Mouse (Mus musculus) kidney, adult 2 months (tissue): ENCODE results near the gene Gm9999.

Experiments
- CTCF ChIP-seq: fragments of 200-500 bp; conservative IDR thresholded peaks from 2 replicates; pipeline ENCODE4 v1.5.1; 2011; ENCODE audit warnings: low read depth, mild to moderate bottlenecking, control low read depth, low read length, moderate library complexity, mixed read lengths; ENCODE audit not compliant: insufficient read depth, insufficient read length
- POLR2A ChIP-seq: fragments of 200-500 bp; IDR thresholded peaks from one replicate; pipeline ENCODE4 v1.6.1; 2011; ENCODE audit warnings: low read depth, low read length, control low read depth

DNA sequence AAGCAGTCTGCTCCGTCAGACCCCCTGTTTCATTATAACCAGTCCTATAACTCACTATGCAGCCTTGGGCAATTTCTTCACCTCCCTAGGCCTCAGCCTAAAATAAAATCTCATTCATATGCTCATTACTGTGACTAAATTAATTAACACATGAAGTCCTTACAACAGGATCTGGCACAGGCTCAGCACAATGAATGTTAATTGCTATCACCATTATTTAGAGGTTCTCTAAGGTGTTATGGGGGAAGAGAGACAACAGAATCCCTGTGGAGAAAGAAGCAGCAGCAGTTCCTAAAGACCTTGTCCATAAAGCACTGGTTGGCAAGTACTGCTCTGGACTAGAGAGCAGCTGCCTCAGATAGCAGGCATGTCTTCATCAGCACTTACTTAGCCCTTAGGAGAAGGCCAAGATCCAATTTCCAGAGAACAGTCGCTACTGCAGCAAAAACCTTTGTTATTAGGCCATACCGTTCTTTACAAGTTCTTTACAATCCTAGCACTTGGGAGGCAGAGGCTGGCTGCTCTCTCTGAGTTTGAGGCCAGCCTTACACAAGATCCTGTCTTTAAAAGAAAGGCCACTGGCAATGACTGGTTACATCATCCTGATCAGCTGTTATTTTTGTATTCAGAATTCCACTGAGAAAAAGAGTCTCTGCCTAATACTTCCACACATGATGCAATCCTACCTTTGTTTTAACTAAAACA is 20.2 kb downstream of the Gm9999 start:
- TF ChIP-seq POLR2A (no peak), CTCF (no peak)
